Mouse (Mus musculus): ENCODE data around the gene Col20a1. TPM values are rescaled to one million over a fixed set of nuclear protein-coding genes. Genes with fewer than 3 reads are reported as not detected.

Gene Col20a1
- polyA plus RNA-seq, 1 experiment = 4.1 TPM

DNA sequence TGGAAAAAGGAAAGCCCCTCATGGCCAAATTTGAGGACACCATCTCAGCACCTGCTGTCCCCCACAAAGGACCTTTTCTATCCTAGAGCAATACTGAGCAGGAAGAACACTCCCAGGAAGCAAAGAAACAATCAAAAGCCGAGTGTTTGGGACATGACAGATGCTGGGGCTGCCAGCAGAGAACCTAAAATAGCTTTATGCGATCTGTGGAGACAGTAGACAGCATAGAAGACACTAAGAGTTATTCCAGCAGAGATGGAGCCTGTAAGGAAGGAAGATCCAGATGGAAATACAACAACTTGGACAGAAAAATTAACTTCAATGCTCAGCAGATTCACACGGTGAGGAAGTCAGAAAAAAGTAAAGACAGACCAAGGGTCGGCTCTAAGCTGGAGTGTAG is 79.5 kb downstream of the Col20a1 start:
- no peak for DNase-seq (ENCODE audit: low spot score)

Other genes with a start within 250 kb of the Col20a1 start
- gene Bhlhe23, start 209.6 kb upstream of the Col20a1 start, polyA plus RNA-seq (2012; rRNA removed) = not detected in 2 replicates
- 40.2 and 41.6 TPM in 2 replicates for gene Ythdf1, start 65.6 kb upstream of the Col20a1 start, polyA plus RNA-seq (2012; rRNA removed)
- gene Birc7, start 57.5 kb upstream of the Col20a1 start, polyA plus RNA-seq (2012; rRNA removed) = not detected in 2 replicates
- 50.7 and 72.3 TPM in 2 replicates for gene Nkain4, start 31.8 kb upstream of the Col20a1 start, polyA plus RNA-seq (2012; rRNA removed)
- gene Arfgap1, start 19.3 kb upstream of the Col20a1 start, polyA plus RNA-seq (2012; rRNA removed) = 68.7 and 77.1 TPM in 2 replicates
- 0.03 TPM in 2 replicates for gene Chrna4, start 57.0 kb downstream of the Col20a1 start, polyA plus RNA-seq (2012; rRNA removed)
- 0.07 and 0.12 TPM in 2 replicates for gene Kcnq2, start 148.8 kb downstream of the Col20a1 start, polyA plus RNA-seq (2012; rRNA removed)
- 0.48 and 0.97 TPM in 2 replicates for gene Eef1a2, start 170.5 kb downstream of the Col20a1 start, polyA plus RNA-seq (2012; rRNA removed)
- gene Ppdpf, start 200.7 kb downstream of the Col20a1 start, polyA plus RNA-seq (2012; rRNA removed) = 116 and 147 TPM in 2 replicates
- gene Ptk6, start 216.3 kb downstream of the Col20a1 start, polyA plus RNA-seq (2012; rRNA removed) = 0.04 and 0.07 TPM in 2 replicates
- 0.49 and 0.51 TPM in 2 replicates for gene Srms, start 226.7 kb downstream of the Col20a1 start, polyA plus RNA-seq (2012; rRNA removed)
- gene Fndc11, start 233.5 kb downstream of the Col20a1 start, polyA plus RNA-seq (2012; rRNA removed) = 0.23 and 0.27 TPM in 2 replicates

Data from urinary bladder, adult 2 months (tissue).